Mouse (Mus musculus) heart, postnatal 10 days (tissue): ENCODE measurements around the gene Bcl2l1. TPM values are rescaled to one million over a fixed set of nuclear protein-coding genes. Genes with fewer than 3 reads are reported as not detected.
A peak's percentile ranks its signal among the peaks of the same experiment; 100 is the strongest.

ENCODE experiments used
- DNase-seq, 2 experiments: peaks; one replicate each; pipeline ENCODE4 v3.0.0; 2021
- intact Hi-C: fragments of 180-260 bp; cut with DNase I; formaldehyde crosslinking; loops from one replicate; pipeline ENCODE4 v1.15.1; 2025
- total RNA-seq, 2 experiments: library from RNA; stranded (reverse); gene quantifications; 2 replicates each; pipeline ENCODE4 v1.2.3; 2021

The Bcl2l1 gene
- total RNA-seq, 2 experiments from 2014 or later, result 40.0 to 72.4 TPM

DNA sequence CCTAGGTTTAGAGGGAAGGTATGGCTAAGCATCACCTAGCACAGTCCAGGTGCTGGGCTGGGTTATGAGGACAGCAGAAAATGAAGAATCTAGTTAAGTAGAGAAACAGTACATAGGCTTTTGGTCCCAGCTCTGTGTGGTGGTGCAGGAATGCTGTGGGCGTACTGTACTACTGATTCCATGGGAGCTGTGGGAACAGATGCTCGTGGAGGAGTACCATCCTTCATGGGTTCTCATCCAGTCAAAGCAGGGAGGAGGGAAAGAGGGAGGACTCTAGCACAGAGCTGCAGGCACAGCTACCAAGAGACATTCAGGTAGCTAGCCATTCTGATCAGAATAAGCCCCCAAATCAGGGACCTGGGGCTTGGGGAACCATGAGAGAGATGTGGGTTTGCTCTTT is 55.1 kb downstream of the Bcl2l1 start:
- no peak for DNase-seq
- intact Hi-C loops, result no loop called here

- intact Hi-C loops, result no loop called here
- no peak for DNase-seq
Observed at GRCm38 (mm10) chr2:152776019-152776418, 55.5 kb downstream of the Bcl2l1 start.

DNA sequence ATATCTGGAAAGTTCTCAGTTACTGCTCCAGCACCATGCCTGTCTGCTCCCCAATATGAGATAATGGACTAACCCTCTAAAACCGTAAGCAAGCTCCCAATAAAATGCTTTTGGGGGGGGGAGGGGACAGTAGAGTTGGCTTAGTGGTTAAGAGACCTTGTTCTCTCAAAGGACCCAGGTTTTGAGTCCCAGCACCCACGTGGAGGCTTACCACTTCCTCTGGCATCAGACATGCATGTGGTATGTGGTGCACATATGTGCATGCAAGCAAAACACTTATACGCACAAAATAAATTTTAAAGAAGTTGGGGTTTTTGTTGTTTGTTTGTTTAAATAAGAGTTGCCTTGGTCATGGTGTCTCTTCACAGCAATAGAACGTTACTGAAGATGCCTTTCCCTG is 56.2 kb downstream of the Bcl2l1 start:
- intact Hi-C loops, result no loop called here

DNA sequence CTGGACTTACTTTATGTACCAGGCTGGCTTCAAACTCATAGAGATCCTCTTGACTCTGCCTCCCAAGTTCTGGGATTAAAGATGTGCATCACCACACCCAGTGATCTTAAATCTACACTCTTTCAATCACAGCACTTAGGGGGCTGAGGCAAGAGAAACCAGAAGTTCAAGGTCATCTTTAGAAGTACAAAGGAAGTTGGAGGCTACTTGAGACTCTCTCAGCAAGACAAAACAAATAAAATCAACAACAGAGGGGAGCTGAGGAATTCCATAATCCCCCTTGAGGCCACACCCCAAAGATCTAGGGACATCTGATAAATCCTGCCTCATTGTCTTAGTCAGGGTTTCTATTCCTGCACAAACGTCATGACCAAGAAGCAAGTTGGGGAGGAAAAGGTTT is 59.3 kb downstream of the Bcl2l1 start:
- DNase-seq, result no peak
- intact Hi-C loops, result no loop called here

More for the DNA sequence above, 56.2 kb downstream of the Bcl2l1 start:
- no peak for DNase-seq

DNA sequence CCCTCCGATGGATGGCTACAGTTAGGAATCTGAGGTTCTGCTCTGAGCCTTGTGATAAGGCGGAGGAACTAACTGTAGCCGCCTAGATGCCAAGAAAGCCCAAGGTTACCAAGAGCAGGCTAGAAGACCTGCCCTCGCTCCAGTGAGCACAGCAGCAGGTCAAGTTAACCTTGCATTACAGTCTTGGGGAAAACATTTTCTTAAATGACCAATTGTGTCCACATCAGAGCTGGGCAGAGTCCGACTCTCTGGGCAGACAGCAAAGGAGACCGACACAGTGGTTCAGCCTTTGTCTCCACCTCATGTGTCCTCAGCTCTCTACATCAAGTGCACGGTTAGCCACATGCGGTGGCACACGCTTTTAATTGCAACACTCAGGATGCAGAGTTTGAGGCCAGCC is 60.0 kb downstream of the Bcl2l1 start:
- intact Hi-C loops, result no loop called here
- DNase-seq, result no peak

DNA sequence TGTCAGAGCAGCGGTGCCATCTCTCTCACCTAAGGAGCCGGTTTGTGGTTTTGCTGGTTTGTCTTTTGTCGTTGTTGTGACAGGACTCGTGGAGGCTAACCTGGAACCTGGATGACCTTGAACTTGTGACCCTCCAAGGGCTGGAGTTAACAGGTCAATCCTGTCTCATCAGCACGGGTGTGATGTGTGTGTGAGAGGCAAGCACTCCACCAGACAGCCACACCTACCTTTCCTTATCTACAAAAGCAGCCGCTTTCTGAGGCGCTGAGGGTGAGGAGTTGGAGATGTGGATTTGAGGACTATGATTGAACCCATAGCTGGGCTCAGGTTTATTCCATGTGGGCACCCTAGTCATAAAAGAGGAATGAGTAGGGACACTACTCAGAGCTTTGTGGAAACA is 61.9 kb downstream of the Bcl2l1 start:
- intact Hi-C loops, result no loop called here
- DNase-seq, result no peak

- DNase-seq, result peak; percentile 71 to 74
- intact Hi-C loops, result loop anchor here (2.0 kb wide), 1 partner anchor 17 kb away; no protein-coding TSS in a partner anchor
Observed at GRCm38 (mm10) chr2:152767618-152768271, 63.8 kb downstream of the Bcl2l1 start.

DNA sequence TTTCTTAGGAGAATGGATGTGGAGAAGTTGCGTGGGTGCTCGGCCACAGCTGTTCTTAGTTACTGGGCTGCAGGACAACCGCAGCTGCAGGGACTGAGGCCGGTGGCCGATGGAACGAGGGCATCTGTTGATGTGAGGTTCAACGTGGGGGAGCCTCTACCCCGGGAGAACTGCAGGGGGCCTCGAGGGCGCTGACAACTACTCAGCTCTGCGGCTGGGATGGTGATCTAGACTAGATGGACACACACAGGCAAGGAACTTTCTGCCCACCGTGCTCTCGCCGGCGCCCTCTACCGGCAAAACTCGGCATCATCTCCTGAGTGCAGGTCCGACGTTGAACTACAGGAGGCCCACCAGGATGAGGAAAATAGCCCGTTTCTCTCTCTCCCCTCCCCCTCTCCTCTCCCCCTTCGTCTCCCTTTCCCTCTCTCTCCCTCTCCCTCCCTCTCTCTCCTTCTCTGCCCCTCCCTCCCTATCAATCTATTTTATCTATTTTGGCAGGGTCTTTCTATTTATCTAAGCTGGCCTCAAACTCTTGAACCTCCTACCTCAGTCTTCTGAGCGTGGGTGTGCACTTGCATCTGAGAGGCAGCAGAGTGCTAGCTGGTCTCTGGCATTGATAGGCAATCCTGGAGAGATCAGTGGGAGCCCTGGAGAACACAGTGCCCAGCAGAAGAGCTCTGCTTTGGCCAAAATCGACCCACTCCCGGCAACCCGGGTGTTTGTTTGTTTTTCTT is 65.0 kb downstream of the Bcl2l1 start:
- intact Hi-C loops, result loop anchor here (1.0 to 2.0 kb wide), 3 partner anchors 18 to 70 kb away; partner anchors contain the start of gene Bcl2l1

DNA sequence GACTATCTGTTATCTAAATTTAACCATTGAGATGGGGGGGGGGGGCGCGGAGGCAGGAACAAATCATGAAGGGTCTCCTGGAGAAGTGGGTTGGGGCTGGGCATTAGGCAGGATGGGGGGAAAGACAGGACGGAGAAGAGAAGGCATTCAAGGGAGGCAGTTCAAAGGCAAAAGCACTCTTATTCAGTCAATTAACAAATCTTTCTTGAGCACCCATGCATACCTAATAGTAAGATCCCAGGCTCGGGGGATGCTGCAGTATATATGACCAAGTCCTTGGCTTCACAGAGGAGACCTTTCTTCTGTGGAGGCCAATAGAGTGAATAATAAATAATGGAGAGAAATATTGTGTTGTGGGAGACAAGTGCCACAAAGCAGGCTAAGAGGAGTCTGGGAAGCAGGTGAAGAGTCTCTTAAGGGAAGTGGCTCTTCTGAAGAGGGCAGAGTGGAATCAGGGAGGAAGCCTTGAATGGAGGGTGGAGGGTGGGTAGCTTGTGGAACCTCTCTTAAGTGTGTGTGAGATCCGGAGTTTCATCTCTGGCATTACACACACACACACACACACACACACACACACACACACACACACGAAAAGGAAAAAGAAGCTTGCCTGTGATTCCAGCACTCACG is 66.4 kb downstream of the Bcl2l1 start:
- DNase-seq, result no peak
- intact Hi-C loops, result loop anchor here (2.0 kb wide), 1 partner anchor 22 kb away; no protein-coding TSS in a partner anchor

More for the DNA sequence above, 65.0 kb downstream of the Bcl2l1 start:
- peak; percentile 94 to 98 for DNase-seq

- peak in 1 of 2 experiments; percentile 40 for DNase-seq
- intact Hi-C loops, result loop anchor here (2.0 kb wide), 1 partner anchor 22 kb away; no protein-coding TSS in a partner anchor
Observed at GRCm38 (mm10) chr2:152764172-152765044, 67.1 kb downstream of the Bcl2l1 start.

DNA sequence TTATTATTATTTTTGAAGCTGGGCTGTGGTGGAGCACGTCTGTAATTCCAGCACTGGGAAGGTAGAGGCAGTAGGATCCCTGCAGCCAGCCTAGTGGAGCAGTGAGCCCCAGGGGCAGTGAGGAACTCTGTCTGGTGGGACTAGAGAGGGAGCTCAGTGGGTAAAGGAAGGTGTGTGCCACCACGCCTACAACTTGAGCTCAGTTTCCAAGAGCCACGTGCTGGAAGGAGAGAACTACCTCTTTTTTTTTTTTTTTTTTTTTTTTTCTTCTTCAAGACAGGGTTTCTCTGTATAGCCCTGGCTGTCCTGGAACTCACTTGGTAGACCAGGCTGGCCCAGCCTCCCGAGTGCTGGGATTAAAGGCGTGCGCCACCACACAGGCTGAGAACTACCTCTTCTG is 68.2 kb downstream of the Bcl2l1 start:
- DNase-seq, result no peak
- intact Hi-C loops, result no loop called here

GRCm38 (mm10) chr2:152758351-152758750 is 73.2 kb downstream of the Bcl2l1 start:
- intact Hi-C loops, result no loop called here
- peak in 1 of 2 experiments; percentile 44 for DNase-seq

DNA sequence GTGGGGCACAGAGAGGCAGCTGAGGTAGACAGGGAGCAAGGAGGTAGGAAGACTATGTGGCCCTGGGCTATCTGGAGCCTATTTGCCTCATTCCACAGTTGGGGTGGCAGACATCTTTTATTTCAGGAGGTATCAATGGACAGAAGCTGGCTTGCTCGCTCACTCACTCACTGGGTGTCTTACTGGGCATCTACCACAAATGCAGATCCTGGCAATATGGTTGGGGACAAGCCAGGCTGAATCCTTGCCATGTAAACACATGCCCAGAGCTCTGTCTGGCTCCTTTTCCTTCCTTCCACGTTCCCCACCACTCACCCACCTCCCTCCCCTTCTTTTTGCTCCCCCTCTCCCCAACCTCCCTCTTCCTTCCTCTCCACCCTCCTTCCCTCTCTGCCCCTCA is 74.0 kb downstream of the Bcl2l1 start:
- intact Hi-C loops, result no loop called here

GRCm38 (mm10) chr2:152756474-152757393 is 74.8 kb downstream of the Bcl2l1 start:
- DNase-seq, result no peak
- intact Hi-C loops, result no loop called here

More for the DNA sequence above, 74.0 kb downstream of the Bcl2l1 start:
- no peak for DNase-seq

GRCm38 (mm10) chr2:152753944-152754711 is 77.4 kb downstream of the Bcl2l1 start, which contains the start of gene Cox4i2:
Gene Cox4i2 (plus strand): TSS chr2:152754173.
- peak in 1 of 2 experiments; percentile 37 for DNase-seq
- intact Hi-C loops, result no loop called here

DNA sequence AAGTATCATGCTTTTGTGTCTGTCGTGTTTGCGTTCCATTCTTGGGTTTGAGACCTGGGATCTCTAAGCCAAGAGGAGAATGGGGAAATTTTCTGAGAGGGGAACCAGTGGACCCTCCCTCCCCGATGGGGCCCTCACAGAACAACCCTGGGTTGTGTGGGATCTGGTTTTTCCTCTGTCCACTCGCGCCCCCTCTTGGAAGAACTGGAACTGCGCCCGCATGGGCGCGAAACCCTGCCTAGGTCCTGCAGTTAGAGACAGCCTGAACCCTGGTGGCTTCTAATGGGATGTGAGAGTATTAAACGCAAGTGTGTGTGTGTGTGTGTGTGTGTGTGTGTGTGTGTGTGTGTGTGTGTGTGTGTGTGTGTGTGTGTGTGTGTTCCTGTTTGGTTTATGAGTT is 89.1 kb downstream of the Bcl2l1 start:
- intact Hi-C loops, result loop anchor here (1.0 to 2.0 kb wide), 2 partner anchors 22 to 45 kb away; no protein-coding TSS in a partner anchor
- peak; percentile 77 to 88 for DNase-seq

- peak; percentile 75 to 81 for DNase-seq
- intact Hi-C loops, result loop anchor here (1.0 to 2.0 kb wide), 2 partner anchors 23 to 44 kb away; no protein-coding TSS in a partner anchor
Observed at GRCm38 (mm10) chr2:152741153-152742041, 90.1 kb downstream of the Bcl2l1 start.
